Mouse (Mus musculus) frontal cortex, adult 2 months (tissue): ENCODE results near the gene Actr3. TPM values are rescaled to one million over a fixed set of nuclear protein-coding genes. Genes with fewer than 3 reads are reported as not detected.
A peak's percentile ranks its signal among the peaks of the same experiment; 100 is the strongest.
"Not testable (repeated sequence)": the region's sequence is repeated elsewhere in the genome, so short reads cannot be mapped to it uniquely, and the experiment has no call there.

Experiments
- DNase-seq, 2 experiments: peaks; one replicate each; pipeline ENCODE4 v3.0.0; 2022; ENCODE audit warnings: low spot score in 1 of 2; ENCODE audit errors: extremely low spot score in 1 of 2
- polyA plus RNA-seq: library from polyadenylated mRNA; depleted of rRNA; stranded (reverse); fragments of >200 nt; gene quantifications from 2 replicates; pipeline ENCODE4 v1.2.3, GENCODE M21; 2012

Gene Actr3
- polyA plus RNA-seq, 1 experiment: 107 TPM

GRCm38 (mm10) chr1:125439556-125439955 is 4.0 kb upstream of the Actr3 start:
- peak in 1 of 2 experiments; percentile 20 for DNase-seq

- DNase-seq: no peak
Observed at GRCm38 (mm10) chr1:125438826-125439225, 3.3 kb upstream of the Actr3 start.

GRCm38 (mm10) chr1:125437927-125438326 is 2.4 kb upstream of the Actr3 start:
- DNase-seq: no peak

DNA sequence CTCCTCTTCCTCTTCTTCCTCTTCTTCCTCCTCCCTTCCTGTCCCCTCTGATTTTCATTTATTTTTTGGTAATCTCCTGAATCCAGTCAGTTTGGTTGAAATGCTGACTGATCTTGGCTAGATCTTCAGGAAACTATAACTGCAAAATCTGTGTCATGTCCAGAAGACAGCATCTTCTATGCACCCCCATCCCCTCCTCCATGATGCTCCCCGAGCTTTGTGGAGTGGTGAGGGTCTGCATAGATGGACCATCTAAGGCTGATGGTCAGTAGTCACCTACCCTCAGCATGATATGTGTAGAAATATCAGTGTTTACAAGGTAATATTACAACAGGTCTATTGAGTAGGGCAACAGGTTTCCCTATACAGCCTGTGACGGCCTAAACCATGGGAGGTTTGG is 1.6 kb upstream of the Actr3 start:
- no peak for DNase-seq

DNA sequence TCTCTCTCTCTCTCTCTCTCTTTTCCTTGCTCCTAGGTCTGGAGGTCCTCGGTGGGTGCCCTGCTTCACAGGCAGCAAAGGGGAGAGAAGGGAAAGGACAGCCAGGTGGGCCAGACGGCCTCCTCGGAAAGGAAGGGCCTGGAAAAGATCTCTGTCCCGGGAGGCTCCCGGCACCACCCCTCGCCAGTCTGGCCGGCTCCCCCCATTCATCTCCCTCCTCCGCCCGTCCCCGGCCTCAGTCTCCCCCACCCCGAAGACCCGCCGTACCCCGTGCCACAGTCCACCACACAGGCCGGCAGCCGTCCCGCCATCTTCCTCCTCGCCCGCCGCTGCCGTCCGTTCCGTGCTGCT is 534 bp downstream of the Actr3 start:
- DNase-seq: no peak

- DNase-seq: peak; percentile 14 to 51
Observed at GRCm38 (mm10) chr1:125434485-125435001, 984 bp downstream of the Actr3 start.

GRCm38 (mm10) chr1:125431286-125431685 is 4.2 kb downstream of the Actr3 start:
- DNase-seq: no peak

GRCm38 (mm10) chr1:125430737-125431136 is 4.8 kb downstream of the Actr3 start:
- no peak for DNase-seq

DNA sequence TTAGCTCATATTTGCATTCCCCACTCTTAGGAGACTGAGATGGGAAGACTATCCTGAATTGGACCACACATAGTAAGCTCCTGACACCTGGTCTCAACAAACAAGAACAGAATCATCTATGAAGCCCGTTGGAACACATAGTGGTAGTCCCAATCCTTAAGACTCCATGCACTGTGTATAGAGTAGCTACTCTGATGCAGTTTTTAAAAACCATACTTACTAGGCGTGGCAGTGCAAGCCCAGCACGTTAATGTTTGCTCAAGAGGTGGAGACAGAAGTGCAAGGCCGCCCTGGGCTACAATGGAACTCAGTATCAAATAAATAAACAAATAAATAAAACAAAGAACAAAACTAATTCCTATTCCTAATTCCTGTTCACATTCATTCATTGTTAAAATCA is 5.5 kb downstream of the Actr3 start:
- DNase-seq: no peak

DNA sequence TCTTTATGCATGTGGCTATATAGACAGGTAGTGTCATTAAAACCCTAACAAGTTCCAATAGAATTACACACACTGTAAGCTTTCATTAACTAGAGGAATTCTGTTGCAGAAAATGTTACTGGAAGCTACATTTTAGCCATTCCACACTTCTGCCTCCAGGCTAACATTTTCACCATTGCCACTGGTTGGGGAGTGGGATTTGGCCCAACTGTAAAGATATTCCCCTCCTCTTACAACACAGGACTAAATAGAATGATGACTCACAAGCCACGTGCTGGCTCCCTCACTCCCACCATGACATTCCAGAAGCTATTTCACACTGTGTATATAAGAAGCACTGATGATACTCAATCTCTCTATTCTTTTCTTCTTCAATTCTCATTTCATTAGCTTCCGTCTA is 7.2 kb downstream of the Actr3 start:
- no peak for DNase-seq

- DNase-seq: no peak
Observed at GRCm38 (mm10) chr1:125426387-125427045, 9.0 kb downstream of the Actr3 start.

- no peak for DNase-seq
Observed at GRCm38 (mm10) chr1:125419906-125420305, 15.6 kb downstream of the Actr3 start.

DNA sequence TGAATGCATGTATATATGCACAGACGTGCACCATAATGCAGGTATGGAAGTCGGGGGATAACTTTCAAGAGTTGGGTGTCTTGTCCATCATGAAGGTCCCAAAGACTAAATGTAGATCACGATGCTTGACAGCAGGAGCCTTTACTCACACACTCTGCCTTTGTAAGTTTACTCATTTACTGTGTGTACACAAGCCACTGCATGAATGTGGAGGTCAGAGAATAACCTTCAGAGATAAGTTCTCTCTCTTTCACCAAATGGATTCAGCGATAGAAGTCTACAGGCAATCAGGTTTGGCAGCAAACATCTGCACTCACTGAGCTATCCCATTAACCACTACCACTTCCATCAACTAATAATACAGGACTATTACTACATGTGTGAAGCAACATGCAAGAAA is 16.8 kb downstream of the Actr3 start:
- DNase-seq: no peak

- no peak for DNase-seq
Observed at GRCm38 (mm10) chr1:125407220-125407619, 28.3 kb downstream of the Actr3 start.

DNA sequence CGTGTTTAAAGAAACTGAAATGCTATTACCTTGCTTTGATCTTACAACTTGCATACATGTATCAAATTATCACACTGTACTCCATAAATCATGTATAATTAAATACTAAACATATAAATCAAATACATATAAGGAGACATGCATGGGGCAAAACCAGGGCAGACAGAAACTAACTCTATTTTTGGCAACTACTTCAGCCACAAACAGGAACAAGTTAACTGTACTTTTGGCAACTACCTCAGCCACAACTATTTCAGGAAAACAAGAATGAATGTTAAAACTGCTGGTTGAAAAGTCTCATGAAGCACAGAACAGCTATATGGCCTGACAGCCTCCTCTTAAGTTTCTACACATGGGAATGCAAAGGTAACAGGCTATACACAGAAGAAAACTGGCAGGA is 40.1 kb downstream of the Actr3 start:
- DNase-seq: no peak

DNA sequence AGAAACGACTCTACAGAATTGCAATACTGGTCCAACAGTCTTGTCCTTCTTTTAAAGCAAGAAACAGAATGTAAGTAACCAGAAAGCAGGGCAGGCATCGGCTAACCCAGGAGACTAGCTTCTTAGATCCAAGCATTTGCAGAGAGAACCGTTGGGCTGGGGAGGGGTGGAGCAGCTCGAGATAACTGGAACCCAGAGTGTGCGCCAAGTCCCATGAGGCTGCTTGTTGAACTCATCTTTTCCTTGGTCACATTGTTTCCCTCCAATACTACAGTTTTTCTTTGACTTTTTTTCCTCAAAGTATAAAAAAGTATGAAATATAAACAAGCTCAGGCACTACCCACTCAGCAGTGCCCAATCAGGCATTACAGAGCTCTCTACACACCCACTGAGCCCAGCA is 42.2 kb downstream of the Actr3 start:
- DNase-seq: not testable (repeated sequence)

DNA sequence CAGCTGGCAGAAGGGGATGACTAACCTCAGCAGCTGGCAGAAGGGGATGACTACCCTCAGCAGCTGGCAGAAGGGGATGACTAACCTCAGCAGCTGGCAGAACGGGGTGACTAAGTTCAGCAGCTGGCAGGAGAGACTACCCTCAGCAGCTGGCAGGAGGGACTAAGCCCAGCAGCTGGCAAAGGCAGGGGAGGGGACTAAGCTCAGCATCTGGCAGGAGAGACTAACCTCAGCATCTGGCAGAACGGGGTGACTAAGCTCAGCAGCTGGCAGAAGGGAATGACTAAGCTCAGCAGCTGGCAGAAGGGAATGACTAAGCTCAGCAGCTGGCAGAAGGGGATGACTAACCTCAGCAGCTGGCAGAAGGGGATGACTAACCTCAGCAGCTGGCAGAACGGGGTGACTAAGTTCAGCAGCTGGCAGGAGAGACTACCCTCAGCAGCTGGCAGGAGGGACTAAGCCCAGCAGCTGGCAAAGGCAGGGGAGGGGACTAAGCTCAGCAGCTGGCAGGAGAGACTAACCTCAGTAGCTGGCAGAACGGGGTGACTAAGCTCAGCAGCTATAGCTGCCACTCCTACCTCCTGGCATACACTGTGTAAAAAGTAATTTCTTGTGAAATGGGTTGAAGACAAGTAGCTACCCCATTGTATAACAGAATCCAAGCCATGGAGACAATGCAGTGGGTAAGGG is 45.3 kb downstream of the Actr3 start:
- not testable (repeated sequence) for DNase-seq

- not testable (repeated sequence) for DNase-seq
Observed at GRCm38 (mm10) chr1:125389634-125390033, 45.9 kb downstream of the Actr3 start.

GRCm38 (mm10) chr1:125388370-125388769 is 47.2 kb downstream of the Actr3 start:
- DNase-seq: no peak

DNA sequence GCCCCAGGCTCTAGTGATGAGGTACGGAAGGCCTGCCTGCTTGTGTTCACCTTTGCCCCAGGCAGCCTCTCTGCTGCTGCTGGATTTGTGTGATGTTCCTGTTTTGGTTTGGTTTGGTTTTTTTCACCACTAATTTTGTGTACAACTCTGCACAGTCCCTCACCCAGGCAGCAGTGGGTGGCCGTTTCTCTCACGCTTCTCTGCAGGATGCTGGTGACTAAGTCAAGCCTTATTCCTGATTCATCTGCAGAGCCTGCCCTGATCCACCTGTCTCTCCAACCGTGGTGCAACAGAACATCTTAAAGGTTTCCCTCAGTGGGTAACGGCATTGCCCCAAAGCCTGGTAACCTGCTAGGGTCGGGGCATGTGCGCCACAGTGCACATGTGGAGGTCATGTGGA is 49.3 kb downstream of the Actr3 start:
- peak in 1 of 2 experiments; percentile 48 for DNase-seq

GRCm38 (mm10) chr1:125382622-125383021 is 52.9 kb downstream of the Actr3 start:
- DNase-seq: no peak

GRCm38 (mm10) chr1:125378889-125379288 is 56.6 kb downstream of the Actr3 start:
- DNase-seq: no peak
